Mouse (Mus musculus): ENCODE measurements around the gene Ctsa. TPM values are rescaled to one million over a fixed set of nuclear protein-coding genes. Genes with fewer than 3 reads are reported as not detected.
A peak's percentile ranks its signal among the peaks of the same experiment; 100 is the strongest.

Ctsa gene
- polyA plus RNA-seq, 2 experiments, result 59.4 to 69.5 TPM

DNA sequence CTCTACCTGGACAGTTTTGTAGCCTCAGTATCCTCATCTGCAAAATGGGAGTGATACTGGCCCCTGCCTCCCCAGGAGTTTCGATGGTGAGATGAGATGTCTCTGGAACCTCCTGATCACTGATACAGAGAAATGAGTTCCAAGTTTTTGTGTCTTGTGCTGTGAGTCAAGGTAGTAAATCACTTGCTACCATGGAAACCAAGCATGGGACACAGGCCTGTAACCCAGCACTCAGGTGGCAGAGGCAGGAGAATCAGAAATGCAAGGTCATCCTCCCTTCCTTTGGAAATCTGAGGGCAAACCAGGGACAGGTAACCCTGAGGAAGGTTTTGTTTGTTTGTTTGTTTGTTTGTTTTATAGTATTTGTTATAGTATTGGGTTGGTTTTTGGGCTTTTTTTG lies 3.6 kb upstream of the Ctsa start:
- TF ChIP-seq EP300 (IDR thresholded peaks at IDR 0.05; ENCODE audit: low read depth) (no peak), CTCF (IDR thresholded peaks at IDR 0.05; ENCODE audit: low read depth) (no peak)
- H3K4me2 ChIP-seq (ENCODE audit: low read depth), result no peak overlapping the region
- H3K9me3 ChIP-seq (ENCODE audit: control insufficient read depth, low read length), result no peaks in the 10 kb centered on the region
- H3K9ac ChIP-seq (replicated peaks), result no peak overlapping the region
- peaks cover 5% of the 10 kb centered on the region for H3K36me3 ChIP-seq (replicated peaks; ENCODE audit: control insufficient read depth, insufficient read depth, low read depth)
- no peak overlapping the region for H3K27ac ChIP-seq
- H3K4me1 ChIP-seq (replicated peaks; ENCODE audit: control insufficient read depth in 2 of 2, insufficient read depth in 2 of 2, low read length in 1 of 2), result no peaks in the 10 kb centered on the region; a peak in 2 of 4 replicates
- no peak overlapping the region for H3K4me3 ChIP-seq (ENCODE audit: insufficient read depth in 1 of 2, low read depth in 2 of 2, low read length in 2 of 2)
- DNase-seq (ENCODE audit: low read depth in 3 of 3, low spot score in 3 of 3) (no peak), ATAC-seq (ENCODE audit: insufficient read depth) (no peak)
- no peaks in the 10 kb centered on the region for H3K27me3 ChIP-seq (ENCODE audit: control insufficient read depth, insufficient read depth, low read length)
- WGBS (ENCODE audit: insufficient replicate concordance), result 88% methylated on average over 1 of the region's 1 CpGs

DNA sequence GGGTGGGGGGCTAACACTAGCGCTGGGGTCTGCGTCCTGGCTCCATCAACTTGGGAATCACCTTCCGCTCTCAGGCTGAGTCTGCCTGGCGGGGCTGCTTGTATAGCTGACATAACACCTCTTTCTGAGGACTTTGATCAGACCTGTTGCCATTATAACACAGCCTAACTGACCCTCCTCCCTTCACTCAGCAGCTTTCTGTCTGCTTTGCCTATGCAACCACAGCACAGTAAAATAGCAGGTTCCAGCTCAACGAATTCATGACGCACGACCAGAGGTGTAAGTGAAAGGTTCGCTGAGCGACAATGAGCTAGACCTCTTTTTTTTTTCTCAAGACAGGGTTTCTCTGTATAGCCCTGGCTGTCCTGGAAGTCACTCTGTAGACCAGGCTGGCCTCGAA lies 1.6 kb upstream of the Ctsa start:
- Histone ChIP-seq H3K9me3 (ENCODE audit: control insufficient read depth, low read length) (no peaks in the 10 kb centered on the region), H3K27me3 (ENCODE audit: control insufficient read depth, insufficient read depth, low read length) (no peaks in the 10 kb centered on the region), H3K4me1 (replicated peaks; ENCODE audit: control insufficient read depth in 2 of 2, insufficient read depth in 2 of 2, low read length in 1 of 2) (peaks cover 0 to 3% of the 10 kb centered on the region in 2 experiments; a peak in 2 of 4 replicates), H3K36me3 (replicated peaks; ENCODE audit: control insufficient read depth, insufficient read depth, low read depth) (no peaks in the 10 kb centered on the region), H3K27ac (no peak overlapping the region), H3K4me3 (ENCODE audit: insufficient read depth in 1 of 2, low read depth in 2 of 2, low read length in 2 of 2) (no peak overlapping the region), H3K4me2 (ENCODE audit: low read depth) (no peak overlapping the region), H3K9ac (replicated peaks) (no peak overlapping the region)
- WGBS (ENCODE audit: insufficient replicate concordance), result 75% methylated on average over 10 of the region's 10 CpGs
- TF ChIP-seq CTCF (IDR thresholded peaks at IDR 0.05; ENCODE audit: low read depth), result no peak
- no peak for TF ChIP-seq EP300 (IDR thresholded peaks at IDR 0.05; ENCODE audit: low read depth)
- no peak for DNase-seq (ENCODE audit: low read depth in 3 of 3, low spot score in 3 of 3)
- ATAC-seq (ENCODE audit: insufficient read depth), result no peak

DNA sequence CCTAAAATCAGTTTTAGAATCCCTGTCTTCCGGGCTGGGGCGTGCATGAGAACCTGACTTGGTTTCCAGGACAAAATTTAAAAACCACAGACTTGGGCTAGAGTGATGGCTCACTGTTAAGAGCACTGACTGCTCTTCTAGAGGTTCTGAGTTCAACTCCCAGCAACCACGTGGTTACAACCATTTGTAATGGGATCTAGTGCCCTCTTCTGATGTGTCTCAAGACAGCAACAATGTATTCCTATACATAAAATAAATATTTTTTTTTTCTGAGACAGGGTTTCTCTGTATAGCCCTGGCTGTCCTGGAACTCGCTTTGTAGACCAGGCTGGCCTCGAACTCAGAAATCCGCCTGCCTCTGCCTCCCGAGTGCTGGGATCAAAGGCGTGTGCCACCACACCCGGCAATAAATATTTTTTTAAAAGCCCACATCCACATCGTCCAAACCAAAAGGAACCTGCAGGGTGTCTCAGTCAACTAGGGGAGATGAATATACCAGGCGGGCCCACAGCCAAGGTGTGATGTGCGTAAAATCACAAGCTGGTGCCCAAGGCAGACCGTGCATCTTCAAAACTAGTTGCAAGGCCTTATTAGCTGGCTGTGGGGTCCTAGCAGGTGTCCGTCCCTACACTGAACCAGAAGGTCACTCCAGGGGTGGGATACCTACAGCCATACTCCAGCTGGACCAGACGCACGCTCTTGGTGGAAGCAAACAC lies 483 bp upstream of the Ctsa start:
- WGBS (ENCODE audit: insufficient replicate concordance), result 59% methylated on average over 16 of the region's 16 CpGs

DNA sequence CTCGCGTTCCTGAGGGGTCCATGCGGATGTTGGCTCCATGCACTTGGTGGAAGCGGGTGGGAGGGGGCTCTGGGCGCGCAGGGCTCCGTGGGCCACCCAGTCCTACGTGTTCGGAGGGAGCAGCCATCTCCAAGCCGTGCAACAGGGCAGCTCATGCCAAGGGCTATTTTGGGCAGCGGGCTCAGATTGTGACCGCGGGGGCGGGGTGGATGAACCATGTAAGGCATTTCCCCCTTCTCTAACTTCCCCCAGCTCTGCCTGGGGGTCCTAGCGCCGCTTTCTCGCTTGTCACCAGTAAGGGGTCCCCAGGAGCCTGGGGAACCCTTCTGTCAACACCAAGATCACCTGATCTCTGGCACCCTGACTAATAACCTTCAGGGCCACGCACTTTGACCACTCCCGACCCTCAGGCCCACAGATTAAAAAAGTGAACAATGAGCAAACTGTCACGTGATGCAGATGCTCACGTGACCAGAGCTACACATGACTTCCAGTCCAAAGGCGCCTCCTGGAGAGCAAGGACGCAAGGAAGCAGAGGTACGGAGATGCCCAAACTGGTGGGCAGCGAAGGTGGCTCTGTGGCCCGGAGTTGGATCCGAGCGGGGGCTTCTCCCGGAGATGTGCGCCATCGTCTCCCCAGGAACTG lies 764 bp downstream of the Ctsa start, which contains the start of gene Neurl2:
TSS of gene Neurl2 (minus strand) at position 143 of the 646 bp plus-strand sequence.
- Histone ChIP-seq H3K4me1 (replicated peaks; ENCODE audit: control insufficient read depth in 2 of 2, insufficient read depth in 2 of 2, low read length in 1 of 2) (peaks cover 0 to 3% of the 10 kb centered on the region in 2 experiments; a peak in 1 of 4 replicates), H3K9ac (replicated peaks) (peak within 1 kb of the TSS; percentile 81), H3K9me3 (ENCODE audit: control insufficient read depth, low read length) (no peaks in the 10 kb centered on the region), H3K4me2 (ENCODE audit: low read depth) (peak within 1 kb of the TSS; percentile 100), H3K27me3 (ENCODE audit: control insufficient read depth, insufficient read depth, low read length) (no peaks in the 10 kb centered on the region), H3K27ac (peak within 1 kb of the TSS; percentile 64), H3K36me3 (replicated peaks; ENCODE audit: control insufficient read depth, insufficient read depth, low read depth) (peaks cover 3% of the 10 kb centered on the region; the same call in 1 of the 2 replicates), H3K4me3 (ENCODE audit: insufficient read depth in 1 of 2, low read depth in 2 of 2, low read length in 2 of 2) (peak within 1 kb of the TSS; percentile 73 to 83)
- DNase-seq (ENCODE audit: low read depth in 3 of 3, low spot score in 3 of 3) (peak; percentile 83 to 86 (median 84)), ATAC-seq (ENCODE audit: insufficient read depth) (peak; percentile 59)
- 0% methylated on average over 31 of the region's 31 CpGs for WGBS (ENCODE audit: insufficient replicate concordance)
- TF ChIP-seq EP300 (IDR thresholded peaks at IDR 0.05; ENCODE audit: low read depth) (no peak), CTCF (IDR thresholded peaks at IDR 0.05; ENCODE audit: low read depth) (peak; percentile 44)

More for the DNA sequence above, 483 bp upstream of the Ctsa start:
- no peak for TF ChIP-seq EP300 (IDR thresholded peaks at IDR 0.05; ENCODE audit: low read depth)
- TF ChIP-seq CTCF (IDR thresholded peaks at IDR 0.05; ENCODE audit: low read depth), result no peak
- Histone ChIP-seq H3K9me3 (ENCODE audit: control insufficient read depth, low read length) (no peaks in the 10 kb centered on the region), H3K27me3 (ENCODE audit: control insufficient read depth, insufficient read depth, low read length) (no peaks in the 10 kb centered on the region), H3K9ac (replicated peaks) (no peak overlapping the region; the same call in 1 of the 2 replicates), H3K4me2 (ENCODE audit: low read depth) (peak overlapping the region; percentile 100), H3K36me3 (replicated peaks; ENCODE audit: control insufficient read depth, insufficient read depth, low read depth) (peaks cover 3% of the 10 kb centered on the region; the same call in 1 of the 2 replicates), H3K4me3 (ENCODE audit: insufficient read depth in 1 of 2, low read depth in 2 of 2, low read length in 2 of 2) (peak overlapping the region in 1 of 2 experiments; percentile 83; a peak in 2 of 4 replicates), H3K4me1 (replicated peaks; ENCODE audit: control insufficient read depth in 2 of 2, insufficient read depth in 2 of 2, low read length in 1 of 2) (peaks cover 0 to 3% of the 10 kb centered on the region in 2 experiments; a peak in 1 of 4 replicates), H3K27ac (no peak overlapping the region)
- DNase-seq (ENCODE audit: low read depth in 3 of 3, low spot score in 3 of 3) (no peak), ATAC-seq (ENCODE audit: insufficient read depth) (no peak; the same call in 1 of the 2 replicates)

DNA sequence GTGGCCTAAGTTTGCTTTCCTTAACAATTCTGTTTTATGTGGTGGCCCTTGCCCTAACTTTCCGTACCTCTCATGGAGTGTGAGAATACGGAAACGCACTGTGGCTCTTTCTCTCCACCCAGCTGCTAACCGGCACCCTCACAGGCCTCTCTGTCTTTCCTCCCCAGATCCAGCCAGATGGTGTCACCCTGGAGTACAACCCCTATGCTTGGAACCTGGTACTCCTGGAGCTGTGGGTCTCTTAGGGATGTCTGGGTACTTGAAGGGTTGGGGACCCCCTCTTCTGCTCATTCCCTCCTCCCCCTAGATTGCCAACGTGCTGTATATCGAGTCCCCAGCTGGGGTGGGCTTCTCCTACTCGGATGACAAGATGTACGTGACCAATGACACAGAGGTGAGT lies 1.9 kb downstream of the Ctsa start:
- peak overlapping the region; percentile 73 to 83 for H3K4me3 ChIP-seq (ENCODE audit: insufficient read depth in 1 of 2, low read depth in 2 of 2, low read length in 2 of 2)
- H3K9ac ChIP-seq (replicated peaks), result peak overlapping the region; percentile 81
- H3K27me3 ChIP-seq (ENCODE audit: control insufficient read depth, insufficient read depth, low read length), result no peaks in the 10 kb centered on the region
- peak overlapping the region; percentile 100 for H3K4me2 ChIP-seq (ENCODE audit: low read depth)
- ATAC-seq (ENCODE audit: insufficient read depth) (no peak), DNase-seq (ENCODE audit: low read depth in 3 of 3, low spot score in 3 of 3) (no peak)
- no peaks in the 10 kb centered on the region for H3K9me3 ChIP-seq (ENCODE audit: control insufficient read depth, low read length)
- peak; percentile 23; the same call in 1 of the 2 replicates for TF ChIP-seq CTCF (IDR thresholded peaks at IDR 0.05; ENCODE audit: low read depth)
- TF ChIP-seq EP300 (IDR thresholded peaks at IDR 0.05; ENCODE audit: low read depth), result no peak
- H3K27ac ChIP-seq, result no peak overlapping the region
- WGBS (ENCODE audit: insufficient replicate concordance), result 39% methylated on average over 8 of the region's 8 CpGs
- H3K4me1 ChIP-seq (replicated peaks; ENCODE audit: control insufficient read depth in 2 of 2, insufficient read depth in 2 of 2, low read length in 1 of 2), result peaks cover 0 to 3% of the 10 kb centered on the region in 2 experiments; a peak in 1 of 4 replicates
- peaks cover 3% of the 10 kb centered on the region; the same call in 1 of the 2 replicates for H3K36me3 ChIP-seq (replicated peaks; ENCODE audit: control insufficient read depth, insufficient read depth, low read depth)
